Mouse (Mus musculus): ENCODE data around the gene Olfr324. TPM values are rescaled to one million over a fixed set of nuclear protein-coding genes. Genes with fewer than 3 reads are reported as not detected.

The Olfr324 gene
- polyA plus RNA-seq, 1 experiment: not detected

Other genes starting within 250 kb of the Olfr324 start
- not detected in 2 replicates for gene Lypd8, start 216.1 kb upstream of the Olfr324 start, polyA plus RNA-seq (2012; ENCODE audit: insufficient read depth, insufficient read length, missing spikeins)
- gene 1810065E05Rik, start 174.0 kb upstream of the Olfr324 start, polyA plus RNA-seq (2012; ENCODE audit: insufficient read depth, insufficient read length, missing spikeins): not detected in 2 replicates
- gene Gm12253, start 162.6 kb upstream of the Olfr324 start, polyA plus RNA-seq (2012; ENCODE audit: insufficient read depth, insufficient read length, missing spikeins): not detected in 2 replicates
- not detected in 2 replicates for gene Lypd9, start 142.2 kb upstream of the Olfr324 start, polyA plus RNA-seq (2012; ENCODE audit: insufficient read depth, insufficient read length, missing spikeins)
- not detected in 2 replicates for gene Olfr30, start 132.8 kb upstream of the Olfr324 start, polyA plus RNA-seq (2012; ENCODE audit: insufficient read depth, insufficient read length, missing spikeins)
- gene Olfr332, start 102.6 kb upstream of the Olfr324 start, polyA plus RNA-seq (2012; ENCODE audit: insufficient read depth, insufficient read length, missing spikeins): not detected in 2 replicates
- gene Olfr331, start 92.5 kb upstream of the Olfr324 start, polyA plus RNA-seq (2012; ENCODE audit: insufficient read depth, insufficient read length, missing spikeins): not detected in 2 replicates
- gene Olfr330, start 60.3 kb upstream of the Olfr324 start, polyA plus RNA-seq (2012; ENCODE audit: insufficient read depth, insufficient read length, missing spikeins): not detected in 2 replicates
- not detected in 2 replicates for gene Olfr329-ps, start 48.7 kb upstream of the Olfr324 start, polyA plus RNA-seq (2012; ENCODE audit: insufficient read depth, insufficient read length, missing spikeins)
- gene Olfr328, start 39.5 kb upstream of the Olfr324 start, polyA plus RNA-seq (2012; ENCODE audit: insufficient read depth, insufficient read length, missing spikeins): not detected in 2 replicates
- not detected in 2 replicates for gene Olfr224, start 24.6 kb upstream of the Olfr324 start, polyA plus RNA-seq (2012; ENCODE audit: insufficient read depth, insufficient read length, missing spikeins)
- not detected in 2 replicates for gene Olfr325, start 17.4 kb upstream of the Olfr324 start, polyA plus RNA-seq (2012; ENCODE audit: insufficient read depth, insufficient read length, missing spikeins)
- not detected in 2 replicates for gene 2210407C18Rik, start 21.0 kb downstream of the Olfr324 start, polyA plus RNA-seq (2012; ENCODE audit: insufficient read depth, insufficient read length, missing spikeins)
- gene Olfr323, start 35.4 kb downstream of the Olfr324 start, polyA plus RNA-seq (2012; ENCODE audit: insufficient read depth, insufficient read length, missing spikeins): not detected in 2 replicates
- gene Trim58, start 45.4 kb downstream of the Olfr324 start, polyA plus RNA-seq (2012; ENCODE audit: insufficient read depth, insufficient read length, missing spikeins): not detected in 2 replicates
- not detected in 2 replicates for gene Olfr322, start 63.7 kb downstream of the Olfr324 start, polyA plus RNA-seq (2012; ENCODE audit: insufficient read depth, insufficient read length, missing spikeins)
- gene Olfr320, start 86.0 kb downstream of the Olfr324 start, polyA plus RNA-seq (2012; ENCODE audit: insufficient read depth, insufficient read length, missing spikeins): not detected in 2 replicates
- not detected in 2 replicates for gene Olfr319, start 104.0 kb downstream of the Olfr324 start, polyA plus RNA-seq (2012; ENCODE audit: insufficient read depth, insufficient read length, missing spikeins)
- gene Olfr318, start 128.9 kb downstream of the Olfr324 start, polyA plus RNA-seq (2012; ENCODE audit: insufficient read depth, insufficient read length, missing spikeins): not detected in 2 replicates
- not detected in 2 replicates for gene Olfr317, start 144.1 kb downstream of the Olfr324 start, polyA plus RNA-seq (2012; ENCODE audit: insufficient read depth, insufficient read length, missing spikeins)
- gene Olfr316, start 157.6 kb downstream of the Olfr324 start, polyA plus RNA-seq (2012; ENCODE audit: insufficient read depth, insufficient read length, missing spikeins): not detected in 2 replicates
- not detected in 2 replicates for gene Olfr315, start 178.1 kb downstream of the Olfr324 start, polyA plus RNA-seq (2012; ENCODE audit: insufficient read depth, insufficient read length, missing spikeins)
- not detected in 2 replicates for gene Olfr314, start 187.8 kb downstream of the Olfr324 start, polyA plus RNA-seq (2012; ENCODE audit: insufficient read depth, insufficient read length, missing spikeins)
- gene Fam183b, start 206.8 kb downstream of the Olfr324 start, polyA plus RNA-seq (2012; ENCODE audit: insufficient read depth, insufficient read length, missing spikeins): not detected in 2 replicates
- gene Olfr313, start 219.9 kb downstream of the Olfr324 start, polyA plus RNA-seq (2012; ENCODE audit: insufficient read depth, insufficient read length, missing spikeins): not detected in 2 replicates
- gene Olfr312, start 234.1 kb downstream of the Olfr324 start, polyA plus RNA-seq (2012; ENCODE audit: insufficient read depth, insufficient read length, missing spikeins): not detected in 2 replicates
- gene Olfr311, start 244.1 kb downstream of the Olfr324 start, polyA plus RNA-seq (2012; ENCODE audit: insufficient read depth, insufficient read length, missing spikeins): not detected in 2 replicates

Data from brown adipose tissue, adult 24 weeks (tissue).